Mouse (Mus musculus): ENCODE results near the gene Fam213a. TPM values are rescaled to one million over a fixed set of nuclear protein-coding genes. Genes with fewer than 3 reads are reported as not detected.

Gene Fam213a
- polyA plus RNA-seq, 1 experiment from 2014 or later, result 32.4 TPM

- Histone ChIP-seq H3K4me2 (replicated peaks; ENCODE audit: low read depth) (peak overlapping the region; percentile 87; the same call in 1 of the 2 replicates), H3K4me1 (replicated peaks; ENCODE audit: control insufficient read depth, insufficient read depth) (peaks cover 13% of the 10 kb centered on the region), H3K27ac (replicated peaks) (no peak overlapping the region), H3K4me3 (ENCODE audit: low read depth, low read length) (no peak overlapping the region), H3K36me3 (ENCODE audit: control insufficient read depth, insufficient read depth, low read length) (no peaks in the 10 kb centered on the region), H3K9ac (ENCODE audit: low read length) (no peak overlapping the region), H3K27me3 (ENCODE audit: control insufficient read depth, insufficient read depth, low read length) (no peaks in the 10 kb centered on the region), H3K9me3 (ENCODE audit: control insufficient read depth, low read length) (no peaks in the 10 kb centered on the region)
- TF ChIP-seq EP300 (optimal IDR thresholded peaks at IDR 0.05) (no peak), CTCF (IDR thresholded peaks at IDR 0.05; ENCODE audit: low read depth) (no peak)
- DNase-seq (ENCODE audit: low spot score) (peak; percentile 10), ATAC-seq (ENCODE audit: low FRiP score, low TSS enrichment) (no peak)
- WGBS, result 89% methylated on average over 3 of the region's 3 CpGs
Measured at GRCm38 (mm10) chr14:40964214-40964610, 49.4 kb downstream of the Fam213a start.

DNA sequence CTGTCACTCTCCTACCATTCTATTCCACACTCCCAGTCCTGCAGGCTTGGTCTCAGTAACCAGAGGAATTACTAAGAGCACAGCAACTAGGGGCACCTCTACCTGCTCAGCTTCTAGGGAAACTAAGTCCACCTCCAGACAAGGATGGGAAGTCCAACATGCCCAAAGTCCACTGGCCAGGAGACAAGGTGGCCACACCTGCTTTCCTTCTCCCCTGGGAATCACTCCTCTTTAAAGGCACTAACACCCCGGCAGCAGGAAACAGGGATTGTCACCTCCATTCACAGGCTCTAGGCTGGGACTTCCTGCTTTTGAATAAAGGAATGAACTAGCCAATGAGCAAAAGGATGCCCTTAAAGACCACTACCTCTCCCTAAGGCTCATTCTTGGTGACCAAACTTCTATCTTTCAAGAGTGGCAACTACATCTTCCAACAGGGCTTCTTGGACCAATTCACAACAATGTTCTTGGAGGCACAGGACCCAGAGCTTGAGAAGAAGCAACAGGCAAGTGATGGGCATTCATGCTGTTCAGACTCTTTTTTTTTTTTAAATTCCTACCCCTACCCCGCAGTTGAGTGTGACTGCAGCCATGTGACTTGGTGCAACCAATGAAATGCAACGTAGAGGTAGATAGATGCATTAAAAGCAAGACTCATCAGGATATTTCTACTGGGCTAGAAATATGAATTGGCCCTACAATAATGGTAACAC, 49.9 kb downstream of the Fam213a start:
- ATAC-seq (ENCODE audit: low FRiP score, low TSS enrichment), result no peak
- Histone ChIP-seq H3K27ac (replicated peaks) (no peak overlapping the region), H3K4me2 (replicated peaks; ENCODE audit: low read depth) (no peak overlapping the region), H3K9me3 (ENCODE audit: control insufficient read depth, low read length) (no peaks in the 10 kb centered on the region), H3K4me1 (replicated peaks; ENCODE audit: control insufficient read depth, insufficient read depth) (peaks cover 13% of the 10 kb centered on the region), H3K4me3 (ENCODE audit: low read depth, low read length) (no peak overlapping the region), H3K9ac (ENCODE audit: low read length) (no peak overlapping the region), H3K27me3 (ENCODE audit: control insufficient read depth, insufficient read depth, low read length) (no peaks in the 10 kb centered on the region), H3K36me3 (ENCODE audit: control insufficient read depth, insufficient read depth, low read length) (no peaks in the 10 kb centered on the region)
- WGBS, result 49% methylated on average over 3 of the region's 3 CpGs
- DNase-seq (ENCODE audit: low spot score), result no peak
- TF ChIP-seq EP300 (optimal IDR thresholded peaks at IDR 0.05) (no peak), CTCF (IDR thresholded peaks at IDR 0.05; ENCODE audit: low read depth) (no peak)

DNA sequence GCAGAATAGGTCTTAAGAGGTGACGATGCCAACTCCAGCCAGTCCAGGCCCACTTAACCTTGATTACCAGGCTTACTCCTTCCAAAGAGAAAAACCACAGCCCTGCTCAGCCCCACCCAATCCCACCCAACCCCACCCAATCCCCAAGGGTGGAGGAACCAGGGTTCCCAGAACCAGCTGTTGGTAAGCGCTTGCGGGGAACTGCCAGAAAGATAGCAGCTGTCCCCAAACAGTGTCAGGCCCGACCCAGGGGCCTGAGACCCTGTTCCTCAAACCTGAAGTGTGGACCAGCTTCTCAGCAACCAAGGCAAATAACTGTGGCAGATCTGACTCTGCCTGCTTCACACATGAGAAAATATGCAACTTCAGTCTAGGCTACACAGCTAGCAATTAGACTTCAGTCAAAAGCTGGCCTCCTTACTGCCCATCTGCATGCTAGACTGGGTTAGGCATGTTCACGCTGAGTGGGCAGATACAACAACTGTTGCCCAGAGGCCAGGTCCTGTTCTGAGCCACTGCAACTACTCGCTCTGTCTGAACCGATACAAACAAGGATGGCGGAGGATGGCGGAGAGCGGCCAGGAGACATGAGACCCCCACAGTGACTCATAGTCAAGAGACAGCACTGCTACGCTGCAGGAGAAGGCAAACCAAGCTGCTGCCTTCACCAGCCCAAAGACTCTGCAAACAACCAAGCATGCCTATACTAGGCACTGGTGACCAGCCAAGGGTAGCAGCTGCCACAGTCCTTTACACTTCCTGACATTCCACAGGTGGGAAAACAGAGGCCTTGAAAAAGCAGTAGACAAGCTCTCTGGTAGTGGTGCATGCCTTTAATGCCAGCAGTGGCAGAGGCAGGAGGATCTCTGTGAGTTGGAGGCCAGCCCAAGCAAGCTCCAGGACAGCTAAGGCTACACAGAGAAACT, 51.0 kb downstream of the Fam213a start:
- H3K4me2 ChIP-seq (replicated peaks; ENCODE audit: low read depth), result no peak overlapping the region
- H3K4me1 ChIP-seq (replicated peaks; ENCODE audit: control insufficient read depth, insufficient read depth), result peaks cover 19% of the 10 kb centered on the region
- DNase-seq (ENCODE audit: low spot score) (peak; percentile 18), ATAC-seq (ENCODE audit: low FRiP score, low TSS enrichment) (no peak)
- H3K4me3 ChIP-seq (ENCODE audit: low read depth, low read length), result no peak overlapping the region
- no peak overlapping the region for H3K9ac ChIP-seq (ENCODE audit: low read length)
- WGBS, result 61% methylated on average over 11 of the region's 11 CpGs
- H3K27me3 ChIP-seq (ENCODE audit: control insufficient read depth, insufficient read depth, low read length), result no peaks in the 10 kb centered on the region
- no peaks in the 10 kb centered on the region for H3K36me3 ChIP-seq (ENCODE audit: control insufficient read depth, insufficient read depth, low read length)
- no peaks in the 10 kb centered on the region for H3K9me3 ChIP-seq (ENCODE audit: control insufficient read depth, low read length)
- 0 out of 2 replicates have a peak overlapping the region, but pooled peaks have one; percentile 4 for H3K27ac ChIP-seq (replicated peaks)
- no peak for TF ChIP-seq CTCF (IDR thresholded peaks at IDR 0.05; ENCODE audit: low read depth)
- no peak for TF ChIP-seq EP300 (optimal IDR thresholded peaks at IDR 0.05)

- no peak overlapping the region for H3K4me2 ChIP-seq (replicated peaks; ENCODE audit: low read depth)
- H3K4me1 ChIP-seq (replicated peaks; ENCODE audit: control insufficient read depth, insufficient read depth), result peaks cover 35% of the 10 kb centered on the region
- TF ChIP-seq EP300 (optimal IDR thresholded peaks at IDR 0.05) (no peak), CTCF (IDR thresholded peaks at IDR 0.05; ENCODE audit: low read depth) (no peak)
- 17% methylated on average over 4 of the region's 4 CpGs for WGBS
- no peak overlapping the region for H3K4me3 ChIP-seq (ENCODE audit: low read depth, low read length)
- no peaks in the 10 kb centered on the region for H3K9me3 ChIP-seq (ENCODE audit: control insufficient read depth, low read length)
- ATAC-seq (ENCODE audit: low FRiP score, low TSS enrichment) (no peak), DNase-seq (ENCODE audit: low spot score) (no peak)
- H3K36me3 ChIP-seq (ENCODE audit: control insufficient read depth, insufficient read depth, low read length), result no peaks in the 10 kb centered on the region
- H3K9ac ChIP-seq (ENCODE audit: low read length), result no peak overlapping the region
- H3K27ac ChIP-seq (replicated peaks), result peak overlapping the region; percentile 83
- no peaks in the 10 kb centered on the region for H3K27me3 ChIP-seq (ENCODE audit: control insufficient read depth, insufficient read depth, low read length)
Measured at GRCm38 (mm10) chr14:40960237-40960636, 53.4 kb downstream of the Fam213a start.

GRCm38 (mm10) chr14:40959586-40959985, 54.0 kb downstream of the Fam213a start:
- 35% methylated on average over 3 of the region's 3 CpGs for WGBS
- Histone ChIP-seq H3K27ac (replicated peaks) (peak overlapping the region; percentile 83), H3K36me3 (ENCODE audit: control insufficient read depth, insufficient read depth, low read length) (no peaks in the 10 kb centered on the region), H3K4me2 (replicated peaks; ENCODE audit: low read depth) (peak overlapping the region; percentile 17; the same call in 1 of the 2 replicates), H3K9me3 (ENCODE audit: control insufficient read depth, low read length) (no peaks in the 10 kb centered on the region), H3K4me3 (ENCODE audit: low read depth, low read length) (no peak overlapping the region), H3K4me1 (replicated peaks; ENCODE audit: control insufficient read depth, insufficient read depth) (peaks cover 35% of the 10 kb centered on the region), H3K9ac (ENCODE audit: low read length) (no peak overlapping the region), H3K27me3 (ENCODE audit: control insufficient read depth, insufficient read depth, low read length) (no peaks in the 10 kb centered on the region)
- no peak for DNase-seq (ENCODE audit: low spot score)
- no peak for TF ChIP-seq EP300 (optimal IDR thresholded peaks at IDR 0.05)
- no peak for ATAC-seq (ENCODE audit: low FRiP score, low TSS enrichment)
